Mouse (Mus musculus) mouse trophoblast stem cell (cell line): Measurements from ENCODE around the gene Pkd1.

Experiments
- in situ Hi-C, 2 experiments: fragments of 300-500 bp; cut with MseI, MboI; formaldehyde crosslinking; loops; 2 replicates in 1 of 2; 3 replicates in 1 of 2; pipeline ENCODE4 v1.15.1; 2025

Gene Pkd1

DNA sequence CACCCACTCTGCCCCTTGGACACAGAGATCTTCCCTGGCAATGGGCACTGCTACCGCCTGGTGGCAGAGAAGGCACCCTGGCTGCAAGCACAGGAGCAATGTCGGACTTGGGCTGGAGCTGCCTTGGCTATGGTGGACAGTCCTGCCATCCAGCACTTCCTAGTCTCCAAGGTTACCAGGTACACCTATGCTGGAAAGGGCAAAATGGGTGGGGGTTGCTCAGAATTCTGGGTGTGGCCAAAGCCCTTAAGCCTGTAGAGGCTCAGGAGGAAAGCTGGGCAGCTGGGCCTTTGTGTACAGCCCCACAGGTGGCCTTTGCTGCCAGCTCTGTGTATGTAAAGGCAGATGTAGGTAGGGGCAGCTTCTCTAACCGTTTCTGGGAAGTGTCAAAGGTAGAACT, 16.2 kb downstream of the Pkd1 start:
- in situ Hi-C loops, result no loop called here

DNA sequence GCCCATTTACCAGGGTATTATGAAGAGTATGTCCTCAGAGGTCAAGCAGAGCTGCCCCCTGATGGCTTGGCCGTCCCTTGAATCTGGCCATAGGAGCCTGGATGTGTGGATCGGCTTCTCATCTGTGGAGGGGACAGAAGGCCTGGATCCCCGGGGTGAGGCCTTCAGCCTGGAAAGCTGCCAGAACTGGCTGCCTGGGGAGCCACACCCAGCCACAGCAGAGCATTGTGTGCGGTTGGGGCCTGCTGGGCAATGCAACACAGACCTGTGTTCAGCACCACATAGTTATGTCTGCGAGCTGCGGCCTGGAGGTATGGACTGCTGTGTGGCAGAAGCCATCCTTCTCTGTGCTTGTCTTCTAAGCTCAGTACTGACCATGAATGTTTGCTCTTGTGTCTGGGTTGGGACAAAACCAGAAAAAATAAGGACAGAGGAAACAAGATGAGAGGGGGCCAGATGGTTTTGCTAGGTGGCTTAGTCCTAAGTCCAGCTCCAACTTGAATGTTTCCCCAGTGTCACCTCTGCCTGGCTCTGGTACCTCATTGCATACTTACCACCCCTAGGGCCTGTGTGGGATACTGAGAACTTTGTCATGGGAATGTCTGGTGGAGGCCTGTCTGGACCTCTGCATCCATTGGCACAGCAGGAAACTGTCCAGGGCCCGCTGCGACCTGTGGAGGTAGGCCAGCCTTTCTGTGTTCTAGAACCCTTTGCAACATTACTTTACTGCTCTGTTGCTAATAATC, 17.6 kb downstream of the Pkd1 start:
- in situ Hi-C loops, result no loop called here

DNA sequence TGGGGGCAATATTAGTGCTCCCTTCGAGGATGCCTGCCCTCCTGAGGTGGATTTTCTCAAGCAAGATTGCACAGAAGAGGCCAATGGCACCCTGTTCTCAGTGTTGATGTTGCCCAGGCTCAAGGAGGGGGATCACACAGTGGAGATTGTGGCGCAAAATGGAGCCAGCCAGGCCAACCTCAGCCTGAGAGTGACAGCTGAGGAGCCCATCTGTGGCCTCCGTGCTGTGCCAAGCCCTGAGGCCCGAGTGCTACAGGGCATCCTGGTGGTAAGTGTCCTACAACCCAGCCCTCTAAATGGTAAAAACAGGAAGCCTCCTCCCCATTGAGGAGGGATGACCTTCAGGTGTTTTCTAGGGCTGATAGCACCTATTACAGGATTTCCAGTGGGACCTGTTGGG, 20.2 kb downstream of the Pkd1 start:
- in situ Hi-C loops, result no loop called here

GRCm38 (mm10) chr17:24572651-24573245, 23.1 kb downstream of the Pkd1 start:
- in situ Hi-C loops, result no loop called here

GRCm38 (mm10) chr17:24573811-24574210, 24.2 kb downstream of the Pkd1 start:
- in situ Hi-C loops, result no loop called here

DNA sequence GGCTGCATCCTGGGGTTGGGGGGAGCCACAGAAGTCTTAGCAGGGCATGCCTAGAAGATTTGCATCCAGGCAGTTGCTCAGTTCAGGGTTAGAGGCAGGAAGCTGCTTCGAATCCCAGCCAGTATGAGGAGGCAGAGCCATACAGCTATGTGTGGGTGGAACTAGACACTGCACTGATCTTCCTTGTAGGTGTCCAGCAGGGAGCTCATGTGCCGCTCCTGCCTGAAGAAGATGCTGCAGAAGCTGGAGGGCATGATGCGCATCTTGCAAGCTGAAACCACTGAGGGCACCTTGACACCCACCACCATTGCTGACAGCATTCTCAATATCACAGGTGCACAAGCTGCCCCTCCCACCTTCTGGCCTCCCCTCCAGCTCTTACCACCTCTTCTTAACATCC, 29.9 kb downstream of the Pkd1 start:
- in situ Hi-C loops, result no loop called here

- in situ Hi-C loops, result no loop called here
Observed at GRCm38 (mm10) chr17:24580287-24580686, 30.7 kb downstream of the Pkd1 start.

DNA sequence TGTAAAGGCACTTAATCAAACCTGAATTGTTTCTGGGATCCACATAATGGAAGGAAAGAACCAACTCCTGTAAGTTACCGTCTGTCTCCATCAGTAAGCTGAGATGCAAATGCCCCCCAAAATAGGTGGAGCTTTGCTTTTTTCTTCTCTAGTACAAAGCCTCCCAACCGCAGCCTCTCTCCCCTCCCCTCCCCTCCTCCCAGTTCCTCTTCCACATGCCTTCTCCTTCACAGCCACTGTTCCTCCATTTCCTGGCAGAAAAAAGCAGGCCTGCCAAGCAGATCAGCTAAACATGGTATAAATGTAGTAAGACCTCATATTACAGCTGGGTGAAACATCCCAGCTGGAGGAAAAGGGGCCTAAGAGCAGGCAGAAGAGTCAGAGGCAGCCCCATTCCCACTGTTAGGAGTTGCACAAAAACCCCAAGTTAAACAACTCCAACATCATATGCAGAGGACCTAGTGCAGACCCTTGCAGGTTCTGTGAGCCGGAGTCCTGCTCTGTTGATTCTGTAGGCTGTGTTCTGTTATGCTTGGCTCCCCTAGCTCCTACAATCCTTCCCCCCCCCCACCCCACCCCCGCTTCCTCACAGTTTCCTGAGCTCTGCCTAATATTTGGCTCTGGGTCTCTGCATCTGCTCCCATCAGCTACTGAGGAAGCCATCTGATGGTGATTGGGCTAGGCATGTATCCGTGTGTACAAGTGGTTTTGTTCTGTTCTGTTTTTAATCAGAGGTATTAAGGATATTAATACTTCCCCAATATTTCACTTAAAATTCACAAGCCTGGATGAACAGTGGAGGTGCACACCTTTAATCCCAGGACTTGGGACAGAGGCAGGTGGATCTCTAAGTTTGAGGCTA, 34.2 kb downstream of the Pkd1 start:
- in situ Hi-C loops, result no loop called here

DNA sequence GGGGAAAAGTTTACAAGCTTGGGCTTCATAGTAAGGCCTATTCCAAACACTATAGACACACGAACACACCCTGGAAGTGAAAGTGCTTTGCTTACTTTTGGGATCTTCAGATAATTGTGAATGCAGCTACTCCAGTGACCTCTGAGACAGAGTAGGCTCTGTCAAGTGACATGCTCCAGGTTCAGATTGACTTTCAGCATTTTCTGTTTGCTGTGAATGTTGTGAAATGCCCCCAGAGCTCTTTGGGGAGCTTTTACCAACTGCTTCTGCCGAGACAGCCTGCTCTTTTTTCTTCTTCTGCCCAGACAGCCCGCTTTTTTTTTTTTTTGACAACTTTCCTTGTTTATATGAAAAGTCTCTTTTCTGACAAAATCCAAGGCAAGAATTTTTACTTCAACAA, 34.9 kb downstream of the Pkd1 start:
- in situ Hi-C loops, result no loop called here

DNA sequence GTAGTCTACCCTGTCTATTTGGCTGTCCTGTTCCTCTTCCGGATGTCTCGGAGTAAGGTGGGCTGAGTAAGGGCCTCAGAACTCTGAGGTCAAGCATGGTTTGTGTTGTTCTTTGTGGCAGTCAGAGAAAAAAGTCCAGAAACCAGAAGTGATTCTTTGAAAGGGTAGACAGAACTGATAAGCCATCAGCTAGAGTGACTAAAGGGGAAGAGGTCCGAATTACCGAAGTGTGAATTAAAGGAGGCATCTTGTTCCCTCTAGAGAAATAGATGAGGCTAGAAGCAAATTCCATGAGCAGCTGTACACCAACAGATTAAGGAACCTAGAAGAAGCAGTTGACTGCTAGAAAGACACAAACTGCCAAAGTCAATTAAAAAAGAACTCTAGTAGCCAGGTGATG, 36.9 kb downstream of the Pkd1 start:
- in situ Hi-C loops, result no loop called here

- in situ Hi-C loops, result no loop called here
Observed at GRCm38 (mm10) chr17:24590943-24591342, 41.3 kb downstream of the Pkd1 start.

GRCm38 (mm10) chr17:24591695-24592094, 42.1 kb downstream of the Pkd1 start:
- in situ Hi-C loops, result no loop called here

DNA sequence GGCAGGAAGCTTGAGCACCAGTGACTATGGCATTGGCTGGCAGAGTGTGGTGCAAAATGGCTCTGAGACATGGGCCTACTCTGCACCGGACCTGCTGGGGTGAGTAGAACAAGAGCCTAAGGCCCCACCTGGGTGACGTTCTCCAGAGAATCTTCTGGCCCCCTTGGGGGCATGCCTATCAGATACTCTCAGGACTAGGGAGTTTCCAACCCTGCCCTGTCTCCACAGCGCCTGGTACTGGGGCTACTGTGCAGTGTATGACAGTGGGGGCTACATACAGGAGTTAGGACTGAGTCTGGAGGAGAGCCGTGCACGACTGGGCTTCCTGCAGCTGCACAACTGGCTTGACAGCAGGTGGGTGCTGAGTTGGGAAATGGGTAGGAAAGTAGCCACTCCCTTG, 43.6 kb downstream of the Pkd1 start:
- in situ Hi-C loops, result no loop called here

- in situ Hi-C loops, result no loop called here
Observed at GRCm38 (mm10) chr17:24593992-24594890, 44.6 kb downstream of the Pkd1 start.

- in situ Hi-C loops, result no loop called here
Observed at GRCm38 (mm10) chr17:24595126-24596072, 45.8 kb downstream of the Pkd1 start.

DNA sequence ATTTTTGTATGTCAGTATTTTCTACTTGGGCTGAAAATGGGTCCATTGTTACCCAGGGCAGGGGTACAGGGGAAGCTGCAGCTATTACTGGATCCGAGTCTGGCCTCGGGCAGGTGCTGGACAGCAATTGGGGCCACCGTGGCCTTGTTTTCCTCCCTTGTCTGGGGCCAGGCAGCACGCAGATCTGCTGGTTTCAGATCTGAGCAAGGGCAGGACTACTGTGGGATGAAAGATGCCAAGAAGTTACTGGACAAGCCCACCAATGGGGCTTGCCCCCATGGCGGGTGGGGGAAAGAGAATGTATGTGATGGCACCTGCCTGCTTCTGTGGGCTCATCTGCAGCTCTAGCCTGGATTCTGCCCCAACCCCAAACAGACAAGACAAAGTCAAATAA, 46.4 kb downstream of the Pkd1 start:
- in situ Hi-C loops, result no loop called here

DNA sequence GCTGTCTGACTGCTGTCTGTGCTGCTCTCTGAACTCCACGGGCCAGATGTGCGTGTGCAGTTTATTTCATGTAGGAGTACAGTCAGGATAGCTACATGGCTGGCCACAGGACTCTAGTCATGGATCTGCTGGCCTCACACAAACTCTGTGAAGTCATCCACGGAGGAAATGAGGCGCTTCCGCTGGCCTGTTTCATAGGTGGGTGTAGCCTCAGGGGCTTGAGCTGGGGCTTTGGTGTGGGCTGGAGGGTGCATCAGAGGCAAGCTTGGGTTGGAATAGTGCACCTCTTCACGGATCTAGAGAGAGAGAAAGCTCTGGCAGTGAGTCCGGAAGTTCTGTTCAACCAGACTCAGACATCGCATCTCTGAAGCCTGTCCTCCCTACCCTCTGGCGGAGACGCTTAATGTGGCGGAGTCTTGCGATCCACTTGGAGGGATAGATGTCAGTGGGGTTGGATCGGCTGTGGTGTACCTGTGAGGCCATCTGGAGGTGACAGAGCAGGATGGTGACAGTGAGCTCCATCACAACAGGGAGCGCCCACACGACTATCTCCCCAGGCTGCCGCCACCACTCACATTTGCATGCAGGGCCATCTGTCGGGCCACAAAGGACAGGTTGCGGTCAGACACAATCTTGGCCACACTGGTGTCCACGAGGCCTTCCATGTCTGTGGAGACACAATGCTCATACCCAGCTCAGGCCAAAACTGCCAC, 47.0 kb downstream of the Pkd1 start:
- in situ Hi-C loops, result no loop called here

DNA sequence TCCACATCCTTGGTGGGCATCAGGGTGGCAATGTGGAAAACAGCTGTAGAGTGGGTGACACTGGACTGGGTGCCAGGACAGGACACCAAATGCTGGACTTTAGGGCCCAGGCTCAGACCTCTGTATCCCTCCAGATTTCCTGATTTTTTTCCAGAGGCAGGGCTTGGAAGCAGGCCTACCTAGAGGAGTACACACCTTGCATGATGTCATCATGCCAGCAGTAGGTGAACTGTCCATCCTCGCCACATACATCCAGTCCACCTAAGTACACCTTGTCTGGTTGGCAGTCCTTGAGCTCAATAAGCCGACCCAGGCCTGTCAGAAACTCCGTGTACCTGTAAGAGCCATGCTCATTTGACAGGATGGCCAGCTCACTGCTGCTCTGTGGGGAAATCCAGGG, 48.4 kb downstream of the Pkd1 start:
- in situ Hi-C loops, result no loop called here

DNA sequence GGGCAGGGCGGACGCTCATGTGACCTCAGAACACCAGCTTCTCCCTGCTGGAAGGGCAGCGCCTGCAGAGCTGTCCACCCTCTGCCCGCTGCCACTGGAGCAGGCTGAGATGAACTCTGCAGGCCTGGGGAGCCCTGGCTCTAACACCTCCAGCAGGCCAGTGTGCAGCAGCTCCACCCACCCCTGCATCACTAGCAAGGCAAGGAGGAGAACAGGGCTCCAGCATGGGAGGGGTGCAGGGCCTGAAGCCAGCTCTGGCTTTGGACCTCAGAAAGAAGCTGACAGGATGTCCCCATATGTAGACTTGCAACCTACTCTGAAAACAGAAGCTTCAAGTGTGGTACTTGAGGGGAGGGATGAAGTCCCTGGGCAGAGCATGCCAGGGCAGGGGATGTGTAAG, 50.9 kb downstream of the Pkd1 start:
- in situ Hi-C loops, result no loop called here

DNA sequence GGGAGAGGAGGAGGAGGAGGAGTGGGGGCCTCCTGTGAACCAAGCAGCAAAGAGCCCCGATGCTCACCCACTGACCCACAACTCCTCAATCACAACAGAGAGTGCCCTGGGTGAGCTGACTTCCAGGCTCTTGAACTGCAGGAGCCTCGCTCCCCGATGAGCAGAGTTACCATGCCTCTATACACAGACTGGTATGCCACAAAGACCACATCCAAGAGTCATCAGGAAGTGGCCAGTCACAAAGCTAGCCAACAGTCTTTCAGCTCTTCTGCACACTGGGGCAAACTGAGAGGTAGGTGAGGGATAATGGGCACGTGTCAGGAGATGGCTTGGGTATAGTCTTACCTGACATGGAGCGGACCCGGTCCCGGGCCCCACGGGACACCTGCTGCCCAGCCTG, 54.3 kb downstream of the Pkd1 start:
- in situ Hi-C loops, result no loop called here
